8 mouse cellular contexts compared by ENCODE assay signal in genomic region chr11:12038470-12038985, GRCm38 (mm10). TPM values are rescaled to one million over a fixed set of nuclear protein-coding genes. Genes with fewer than 3 reads are reported as not detected.
DNase-seq lines count a peak whose midpoint lies in the region; ATAC-seq lines count a peak whose summit lies in the region.

TSS of gene Grb10 (minus strand) at chr11:12038683.

- H3K4me3 ChIP-seq in lung, embryonic 16.5 days (ENCODE audit: low read length) = peak within 1 kb of the TSS; percentile 66
- H3K4me3 ChIP-seq in embryonic facial prominence, embryonic 13.5 days = peak within 1 kb of the TSS; percentile 63
- peak within 1 kb of the TSS; percentile 67 for H3K4me3 ChIP-seq in heart, embryonic 16.5 days (ENCODE audit: low read length)
- H3K4me3 ChIP-seq in limb, embryonic 10.5 days = peak within 1 kb of the TSS; percentile 70
- peak within 1 kb of the TSS; percentile 58 for H3K4me3 ChIP-seq in stomach, embryonic 15.5 days (replicated peaks)

- no peak for ATAC-seq in lung, embryonic 16.5 days (ENCODE audit: low read depth)
- no peak for ATAC-seq in embryonic facial prominence, embryonic 13.5 days (ENCODE audit: insufficient number of reproducible peaks, insufficient read depth, low FRiP score, low TSS enrichment, low read depth)
- ATAC-seq in heart, embryonic 16.5 days (replicated peaks; ENCODE audit: extremely low read depth, insufficient read depth, low FRiP score) = no peak
- ATAC-seq in stomach, embryonic 15.5 days (ENCODE audit: insufficient read depth, low FRiP score, low read depth) = no peak

- peak within 1 kb of the TSS; percentile 89 for H3K27ac ChIP-seq in lung, embryonic 16.5 days (ENCODE audit: low read length)
- H3K27ac ChIP-seq in embryonic facial prominence, embryonic 13.5 days = peak within 1 kb of the TSS; percentile 94
- peak within 1 kb of the TSS; percentile 84 for H3K27ac ChIP-seq in heart, embryonic 16.5 days (ENCODE audit: low read length)
- peak within 1 kb of the TSS; percentile 97 for H3K27ac ChIP-seq in limb, embryonic 10.5 days
- peak within 1 kb of the TSS; percentile 84 for H3K27ac ChIP-seq in stomach, embryonic 15.5 days

- no peaks in the 10 kb centered on the region for H3K9me3 ChIP-seq in lung, embryonic 16.5 days (ENCODE audit: control insufficient read depth, low read length)
- no peaks in the 10 kb centered on the region for H3K9me3 ChIP-seq in embryonic facial prominence, embryonic 13.5 days
- H3K9me3 ChIP-seq in heart, embryonic 16.5 days (replicated peaks; ENCODE audit: control insufficient read depth, low read length) = no peaks in the 10 kb centered on the region
- H3K9me3 ChIP-seq in limb, embryonic 10.5 days (replicated peaks) = no peaks in the 10 kb centered on the region
- H3K9me3 ChIP-seq in stomach, embryonic 15.5 days = no peaks in the 10 kb centered on the region

- peaks cover 54% of the 10 kb centered on the region for H3K27me3 ChIP-seq in lung, embryonic 16.5 days (ENCODE audit: control insufficient read depth, insufficient read depth, low read depth, low read length)
- peaks cover 93% of the 10 kb centered on the region for H3K27me3 ChIP-seq in embryonic facial prominence, embryonic 13.5 days
- peaks cover 52% of the 10 kb centered on the region for H3K27me3 ChIP-seq in heart, embryonic 16.5 days (ENCODE audit: control insufficient read depth, insufficient read depth, low read length)
- H3K27me3 ChIP-seq in limb, embryonic 10.5 days (ENCODE audit: low read depth, poor library complexity, severe bottlenecking) = peaks cover 100% of the 10 kb centered on the region
- H3K27me3 ChIP-seq in stomach, embryonic 15.5 days (replicated peaks) = peaks cover 56% of the 10 kb centered on the region

- H3K9ac ChIP-seq in lung, embryonic 16.5 days (ENCODE audit: low read length) = peak within 1 kb of the TSS; percentile 91
- peak within 1 kb of the TSS; percentile 96 for H3K9ac ChIP-seq in embryonic facial prominence, embryonic 13.5 days
- H3K9ac ChIP-seq in heart, embryonic 16.5 days (ENCODE audit: low read length) = peak within 1 kb of the TSS; percentile 88
- H3K9ac ChIP-seq in stomach, embryonic 15.5 days = peak within 1 kb of the TSS; percentile 52

- 22% methylated on average over 10 of the region's 10 CpGs for WGBS in lung, embryonic 16.5 days
- 22% methylated on average over 10 of the region's 10 CpGs for WGBS in embryonic facial prominence, embryonic 13.5 days
- 35% methylated on average over 10 of the region's 10 CpGs for WGBS in heart, embryonic 16.5 days
- WGBS in limb, embryonic 10.5 days = 44% methylated on average over 10 of the region's 10 CpGs
- 29% methylated on average over 10 of the region's 10 CpGs for WGBS in stomach, embryonic 15.5 days

- no peaks in the 10 kb centered on the region for H3K36me3 ChIP-seq in lung, embryonic 16.5 days (ENCODE audit: control insufficient read depth, insufficient read depth, low read length)
- no peaks in the 10 kb centered on the region for H3K36me3 ChIP-seq in embryonic facial prominence, embryonic 13.5 days
- H3K36me3 ChIP-seq in heart, embryonic 16.5 days (ENCODE audit: control insufficient read depth, insufficient read depth) = no peaks in the 10 kb centered on the region
- H3K36me3 ChIP-seq in limb, embryonic 10.5 days = peaks cover 11% of the 10 kb centered on the region
- H3K36me3 ChIP-seq in stomach, embryonic 15.5 days = no peaks in the 10 kb centered on the region

- DNase-seq in lung, postnatal 14 days = no peak
- DNase-seq in limb, embryonic 10.5 days (ENCODE audit: low spot score) = no peak
- DNase-seq in cerebellum, postnatal 36 days = no peak
- DNase-seq in urinary bladder, postnatal 4 days (ENCODE audit: low spot score in 2 of 2) = no peak

- H3K4me2 ChIP-seq in lung, embryonic 16.5 days (ENCODE audit: low read depth, low read length) = peak within 1 kb of the TSS; percentile 70
- peak within 1 kb of the TSS; percentile 67 for H3K4me2 ChIP-seq in embryonic facial prominence, embryonic 13.5 days
- H3K4me2 ChIP-seq in heart, embryonic 16.5 days (ENCODE audit: low read depth, low read length) = peak within 1 kb of the TSS; percentile 69
- peak within 1 kb of the TSS; percentile 54 for H3K4me2 ChIP-seq in stomach, embryonic 15.5 days

- H3K4me1 ChIP-seq in lung, embryonic 16.5 days (replicated peaks; ENCODE audit: control insufficient read depth, insufficient read depth, low read length) = 0 out of 2 replicates have a peak, but pooled peaks cover 3% of the 10 kb centered on the region
- 0 out of 2 replicates have a peak, but pooled peaks cover 6% of the 10 kb centered on the region for H3K4me1 ChIP-seq in embryonic facial prominence, embryonic 13.5 days
- no peaks in the 10 kb centered on the region for H3K4me1 ChIP-seq in heart, embryonic 16.5 days (ENCODE audit: control insufficient read depth, insufficient read depth, low read length)
- H3K4me1 ChIP-seq in limb, embryonic 10.5 days = 0 out of 2 replicates have a peak, but pooled peaks cover 6% of the 10 kb centered on the region
- H3K4me1 ChIP-seq in stomach, embryonic 15.5 days = 0 out of 2 replicates have a peak, but pooled peaks cover 5% of the 10 kb centered on the region

RNA-seq across cellular contexts. Expression of gene Grb10, which starts in this region (rescaled TPM):
- polyA plus RNA-seq in lung, embryonic 16.5 days (2015; fragmentation: Nextera tagmentation; extraction: Ambion mirVana) = 518 and 579 TPM in 2 replicates
- 444 and 498 TPM in 2 replicates for polyA plus RNA-seq in embryonic facial prominence, embryonic 13.5 days (2015; fragmentation: Nextera tagmentation; extraction: Ambion mirVana)
- polyA plus RNA-seq in heart, embryonic 16.5 days (2015; fragmentation: Nextera tagmentation; extraction: Ambion mirVana) = 496 and 553 TPM in 2 replicates
- polyA plus RNA-seq in limb, embryonic 10.5 days (2016; fragmentation: Nextera tagmentation; extraction: Ambion mirVana) = 474 and 593 TPM in 2 replicates
- polyA plus RNA-seq in stomach, embryonic 15.5 days (2015; fragmentation: Nextera tagmentation; extraction: Ambion mirVana) = 342 and 406 TPM in 2 replicates
